Mouse (Mus musculus): Measurements from ENCODE around the gene Arhgap17.

GRCm38 (mm10) chr7:123285896-123286295, 83.8 kb downstream of the Arhgap17 start:
- TF ChIP-seq CTCF (IDR thresholded peaks at IDR 0.05; ENCODE audit: low read depth, low read length), result no peak
- no peak for TF ChIP-seq POLR2A (IDR thresholded peaks at IDR 0.05; ENCODE audit: borderline replicate concordance, low read depth, low read length)

All from bone marrow macrophage, adult 2 months (primary cell).